Mouse (Mus musculus) ovary, postnatal 14 days (tissue): Measurements from ENCODE around the gene Cntnap1.

Source experiments
- DNase-seq: peaks from one replicate; pipeline ENCODE4 v3.0.0; 2022; ENCODE audit warnings: low spot score

The Cntnap1 gene

DNA sequence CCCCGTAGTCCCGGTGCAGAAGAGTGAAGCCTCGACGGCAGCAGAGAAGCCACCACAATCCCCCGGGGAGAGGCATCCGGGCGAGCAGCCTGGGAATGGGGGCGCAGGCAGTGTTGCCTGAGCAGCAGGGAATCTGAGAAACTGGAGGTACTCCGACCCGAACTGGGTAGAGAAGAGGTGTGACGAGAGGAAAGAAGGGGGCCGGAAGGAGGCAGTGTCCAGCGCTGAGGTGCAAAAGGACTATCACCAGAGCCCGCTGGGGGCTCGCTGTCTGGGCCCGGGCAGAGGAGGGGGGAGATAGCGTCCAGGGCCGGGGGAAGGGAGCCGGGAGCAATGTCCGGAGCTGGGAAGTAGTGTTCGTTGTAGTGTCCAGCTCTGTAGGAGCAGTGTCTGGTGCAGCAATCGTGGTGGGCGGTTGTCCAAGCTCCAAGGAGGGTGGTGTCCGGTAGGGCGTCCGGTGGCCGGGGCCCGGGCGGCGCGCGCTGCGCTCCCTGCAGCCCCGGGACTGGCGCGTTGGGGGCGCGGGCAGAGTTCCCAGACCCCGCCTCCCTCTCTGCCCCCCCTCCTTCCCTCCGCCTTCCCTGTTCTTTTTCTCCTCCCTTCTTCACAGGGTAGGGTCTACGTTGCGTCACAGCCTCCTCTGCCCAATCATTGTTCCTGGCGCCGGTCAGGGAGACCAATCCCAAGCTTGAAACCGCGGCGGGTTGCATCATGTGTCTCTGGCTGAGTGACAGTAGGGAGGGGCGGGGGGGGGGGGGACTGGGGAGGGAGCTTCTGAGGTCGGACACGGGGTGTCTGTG lies 688 bp downstream of the Cntnap1 start, which contains the start of gene Plekhh3:
Gene Plekhh3, minus strand, starts transcription at position 541 of the 800 bp plus-strand sequence.
- peak; percentile 83 for DNase-seq

- DNase-seq, result peak; percentile 55
These were observed 1.6 kb downstream of the Cntnap1 start for GRCm38 (mm10) chr11:101171721-101172433.

GRCm38 (mm10) chr11:101172434-101172815 lies 2.1 kb downstream of the Cntnap1 start:
- no peak for DNase-seq

GRCm38 (mm10) chr11:101173112-101173511 lies 2.8 kb downstream of the Cntnap1 start:
- DNase-seq, result peak; percentile 54

GRCm38 (mm10) chr11:101173631-101174388 lies 3.5 kb downstream of the Cntnap1 start:
- DNase-seq, result peak; percentile 73

DNA sequence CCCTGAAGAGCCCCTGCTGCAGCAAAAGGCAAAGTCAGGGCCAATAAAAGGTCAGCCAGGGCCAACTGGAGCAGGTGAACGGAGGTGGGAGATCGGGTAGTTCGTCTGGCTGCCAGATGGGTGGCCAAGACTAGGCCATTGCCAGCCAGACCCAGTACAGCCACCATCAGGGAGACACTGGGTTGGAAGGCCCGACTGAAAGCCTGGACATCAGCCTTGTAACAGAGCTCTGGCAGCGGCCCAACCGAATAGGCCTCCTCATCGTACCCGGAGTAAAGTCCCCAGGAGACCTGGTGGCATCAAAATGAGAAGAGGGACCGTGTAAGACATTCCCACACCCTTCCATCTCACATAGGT lies 4.0 kb downstream of the Cntnap1 start:
- DNase-seq, result no peak

- no peak for DNase-seq
These were observed 4.7 kb downstream of the Cntnap1 start, which contains the start of gene Ccr10 for GRCm38 (mm10) chr11:101174851-101175628. Gene Ccr10, minus strand, starts transcription at chr11:101175443.

GRCm38 (mm10) chr11:101175636-101176116 lies 5.4 kb downstream of the Cntnap1 start:
- no peak for DNase-seq

GRCm38 (mm10) chr11:101176117-101176691 lies 5.9 kb downstream of the Cntnap1 start:
- peak; percentile 39 for DNase-seq

GRCm38 (mm10) chr11:101176933-101177773 lies 6.8 kb downstream of the Cntnap1 start:
- no peak for DNase-seq

DNA sequence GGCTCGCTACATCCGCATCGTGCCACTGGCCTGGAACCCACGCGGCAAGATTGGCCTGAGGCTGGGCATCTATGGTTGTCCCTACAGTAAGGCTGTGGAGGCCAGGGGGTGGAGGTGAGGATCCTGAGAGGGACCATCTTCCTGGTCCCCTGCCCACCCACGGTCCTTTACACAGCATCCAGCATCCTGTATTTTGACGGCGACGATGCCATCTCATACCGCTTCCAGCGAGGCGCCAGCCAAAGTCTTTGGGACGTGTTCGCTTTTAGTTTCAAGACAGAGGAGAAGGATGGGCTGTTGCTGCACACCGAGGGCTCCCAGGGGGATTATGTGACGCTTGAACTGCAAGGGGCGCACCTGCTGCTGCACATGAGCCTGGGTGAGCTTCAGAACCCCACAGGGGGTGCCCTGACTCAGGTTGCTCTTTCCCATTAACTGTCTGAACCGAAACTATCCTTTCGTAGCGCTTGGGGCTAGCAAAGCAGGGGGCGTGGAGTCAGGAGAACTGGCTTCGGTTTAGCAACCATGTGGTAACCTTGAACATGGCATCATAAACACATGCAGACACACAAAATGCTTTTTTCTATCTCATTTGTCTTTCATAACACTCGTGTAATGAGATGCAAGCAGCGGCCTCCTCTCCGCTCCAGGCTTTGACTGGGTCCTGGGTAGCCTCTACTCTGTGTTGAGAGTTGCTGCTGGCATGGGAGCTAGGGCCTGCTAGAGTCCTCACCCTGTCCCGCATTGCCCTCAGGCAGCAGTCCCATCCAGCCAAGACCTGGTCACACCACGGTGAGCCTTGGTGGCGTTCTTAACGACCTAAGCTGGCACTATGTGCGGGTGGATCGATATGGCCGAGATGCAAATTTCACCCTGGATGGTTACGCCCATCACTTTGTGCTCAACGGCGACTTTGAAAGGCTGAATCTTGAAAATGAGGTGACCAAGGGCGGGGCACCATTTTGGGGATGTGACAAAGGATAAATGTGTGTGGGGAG lies 8.0 kb downstream of the Cntnap1 start:
- no peak for DNase-seq

DNA sequence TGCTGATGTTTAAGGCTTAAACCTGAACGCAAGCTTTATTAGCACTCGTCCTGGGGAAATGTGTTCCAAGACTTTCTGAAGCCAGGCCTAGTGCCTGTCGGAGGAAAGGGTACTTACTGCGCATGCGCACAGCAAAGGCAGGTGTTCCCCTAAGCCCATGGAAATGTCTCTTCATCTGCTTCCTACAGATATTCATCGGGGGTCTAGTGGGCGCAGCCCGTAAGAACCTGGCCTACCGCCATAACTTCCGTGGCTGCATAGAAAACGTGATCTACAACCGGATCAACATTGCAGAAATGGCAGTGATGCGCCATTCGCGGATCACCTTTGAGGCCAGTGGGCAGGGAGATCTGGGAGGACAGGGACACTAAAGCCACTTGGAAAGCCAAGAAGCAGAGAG lies 9.0 kb downstream of the Cntnap1 start:
- DNase-seq, result no peak

DNA sequence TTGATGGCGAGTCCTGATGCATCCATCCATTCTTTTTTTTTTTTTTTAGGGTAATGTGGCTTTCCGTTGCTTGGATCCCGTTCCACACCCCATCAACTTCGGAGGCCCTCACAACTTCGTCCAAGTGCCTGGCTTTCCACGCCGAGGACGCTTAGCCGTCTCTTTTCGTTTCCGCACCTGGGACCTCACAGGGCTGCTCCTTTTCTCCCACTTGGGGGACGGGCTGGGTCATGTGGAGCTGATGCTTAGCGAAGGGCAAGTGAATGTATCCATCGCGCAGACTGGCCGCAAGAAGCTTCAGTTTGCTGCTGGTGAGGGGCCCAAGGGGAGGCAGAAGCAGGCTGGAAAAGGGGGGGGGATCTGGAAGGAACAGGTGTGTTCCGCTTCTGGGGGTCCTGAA lies 9.9 kb downstream of the Cntnap1 start:
- no peak for DNase-seq

GRCm38 (mm10) chr11:101180846-101181740 lies 10.8 kb downstream of the Cntnap1 start:
- peak; percentile 70 for DNase-seq

DNA sequence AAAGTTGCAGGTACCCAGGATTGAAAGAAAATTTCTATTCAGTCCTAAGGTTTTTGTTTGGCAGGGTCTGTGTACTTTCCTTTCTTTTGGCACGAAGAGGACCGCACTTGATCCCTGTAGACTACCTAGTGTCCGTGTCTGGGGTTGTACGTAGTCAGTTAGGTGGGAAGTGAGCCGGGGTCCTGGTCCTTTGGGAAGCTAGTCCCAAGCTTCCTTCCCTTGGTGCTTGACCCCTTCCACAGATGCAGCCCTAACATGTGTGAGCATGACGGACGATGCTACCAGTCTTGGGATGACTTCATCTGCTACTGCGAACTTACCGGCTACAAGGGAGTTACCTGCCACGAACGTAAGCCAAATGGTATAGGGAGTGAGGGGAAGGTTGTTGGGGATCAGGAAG lies 11.6 kb downstream of the Cntnap1 start:
- DNase-seq, result no peak

DNA sequence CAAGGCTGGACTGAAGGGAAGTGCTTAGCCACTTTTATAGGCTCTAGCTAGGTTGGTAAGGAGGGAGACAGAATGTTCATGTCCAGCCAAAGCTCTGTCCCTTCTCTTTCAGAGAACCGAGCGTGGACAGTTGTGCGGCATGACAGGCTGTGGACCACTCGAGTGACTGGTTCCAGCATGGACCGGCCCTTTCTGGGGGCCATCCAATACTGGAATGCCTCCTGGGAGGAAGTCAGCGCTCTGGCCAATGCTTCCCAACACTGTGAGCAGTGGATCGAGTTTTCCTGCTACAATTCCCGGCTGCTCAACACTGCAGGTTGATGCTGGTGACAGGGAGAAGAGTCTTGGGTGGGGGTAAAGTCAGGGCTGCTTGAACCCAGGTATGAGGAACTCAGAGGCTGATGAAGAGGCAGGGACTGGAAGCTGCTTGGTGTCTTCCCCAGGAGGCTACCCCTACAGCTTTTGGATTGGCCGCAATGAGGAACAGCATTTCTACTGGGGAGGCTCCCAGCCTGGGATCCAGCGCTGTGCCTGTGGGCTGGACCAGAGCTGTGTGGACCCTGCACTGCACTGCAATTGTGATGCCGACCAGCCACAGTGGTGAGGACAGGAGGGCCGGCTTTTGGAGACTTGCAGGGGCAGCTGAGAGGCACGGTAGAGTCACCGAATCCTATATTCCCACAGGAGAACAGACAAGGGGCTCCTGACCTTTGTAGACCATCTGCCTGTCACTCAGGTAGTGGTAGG lies 12.6 kb downstream of the Cntnap1 start:
- no peak for DNase-seq

GRCm38 (mm10) chr11:101184984-101185383 lies 14.7 kb downstream of the Cntnap1 start:
- DNase-seq, result no peak
